Mouse (Mus musculus): ENCODE measurements at regions not wholly inside any gene's neighbourhood (a gene's known extent, or its start where the extent isn't known, plus 50 kb on each side); places are given as distances from the start of the nearest gene placed in this dataset.
"Not testable (repeated sequence)": the region's sequence is repeated elsewhere in the genome, so short reads cannot be mapped to it uniquely, and the experiment has no call there.

DNA sequence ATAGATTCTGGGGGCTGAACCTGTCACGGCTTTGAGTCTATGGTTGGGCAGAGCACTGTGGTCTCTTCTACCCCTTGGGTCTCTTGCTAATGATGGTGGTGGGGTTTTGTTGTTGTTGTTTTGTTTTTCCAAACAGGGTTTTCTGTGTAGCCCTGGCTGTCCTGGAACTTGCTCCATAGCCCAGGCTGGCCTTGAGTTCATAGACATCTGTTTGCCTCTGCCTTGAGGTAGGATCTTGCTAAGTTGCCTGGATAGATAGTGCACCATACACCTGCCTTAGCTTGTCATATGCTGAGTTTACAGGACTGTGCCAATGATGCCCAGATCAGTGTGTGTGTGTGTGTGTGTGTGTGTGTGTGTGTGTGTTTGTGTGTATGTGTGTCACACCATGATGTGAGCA lies 121.6 kb upstream of the Cpsf6 start:
- H3K27me3 ChIP-seq (ENCODE audit: control insufficient read depth, insufficient read depth, low read length), result no peaks in the 10 kb centered on the region
- no peaks in the 10 kb centered on the region for H3K9me3 ChIP-seq (replicated peaks; ENCODE audit: control insufficient read depth, low read length)
- no peak for ATAC-seq (replicated peaks; ENCODE audit: insufficient number of reproducible peaks, low FRiP score, low TSS enrichment)
- H3K4me1 ChIP-seq (ENCODE audit: control insufficient read depth, insufficient read depth, low read length), result peaks cover 3% of the 10 kb centered on the region; the same call in 1 of the 2 replicates
- no peaks in the 10 kb centered on the region for H3K36me3 ChIP-seq (ENCODE audit: control insufficient read depth, insufficient read depth, low read length)
- H3K9ac ChIP-seq (ENCODE audit: low read depth, low read length), result no peak overlapping the region
- H3K27ac ChIP-seq (ENCODE audit: low read depth, low read length), result no peak overlapping the region
- no peak overlapping the region for H3K4me2 ChIP-seq
- 91% methylated on average over 1 of the region's 1 CpGs for WGBS (ENCODE audit: insufficient replicate concordance)
- H3K4me3 ChIP-seq (ENCODE audit: low read depth, low read length), result no peak overlapping the region

DNA sequence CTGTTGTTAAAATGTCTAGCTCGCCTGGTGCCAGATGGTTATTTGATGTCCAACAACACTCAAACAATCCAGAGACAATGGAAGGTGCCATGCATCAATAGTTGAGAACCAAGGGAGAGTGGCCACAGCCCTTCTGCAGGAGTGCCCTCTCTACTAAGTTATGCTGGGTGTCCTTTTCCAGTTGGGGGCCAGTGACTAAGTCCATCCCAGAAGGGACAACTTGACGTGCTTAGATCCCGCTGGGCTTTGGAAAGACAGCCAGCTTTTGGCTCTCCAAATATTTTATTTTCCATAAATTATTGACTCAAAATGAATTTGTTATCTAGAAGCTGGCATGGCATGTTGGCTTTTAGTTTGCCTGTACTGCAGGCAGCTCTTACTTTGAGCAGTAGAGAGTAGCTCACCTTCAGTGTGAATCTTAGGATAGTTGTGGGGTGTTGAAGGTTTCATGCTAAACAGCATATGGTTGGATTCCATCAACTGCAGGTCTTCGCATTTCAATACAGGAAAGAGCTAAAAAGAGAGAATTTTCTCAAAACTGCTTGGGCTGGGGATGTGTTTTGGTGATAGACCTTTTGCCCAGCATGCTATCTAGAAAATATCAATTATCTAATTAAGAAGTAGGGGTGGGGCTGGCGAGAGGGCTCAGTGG lies 120.8 kb upstream of the Cpsf6 start:
- Histone ChIP-seq H3K9ac (ENCODE audit: low read depth, low read length) (no peak overlapping the region), H3K27ac (ENCODE audit: low read depth, low read length) (no peak overlapping the region), H3K4me2 (no peak overlapping the region), H3K4me1 (ENCODE audit: control insufficient read depth, insufficient read depth, low read length) (peaks cover 3% of the 10 kb centered on the region; the same call in 1 of the 2 replicates), H3K27me3 (ENCODE audit: control insufficient read depth, insufficient read depth, low read length) (no peaks in the 10 kb centered on the region), H3K36me3 (ENCODE audit: control insufficient read depth, insufficient read depth, low read length) (no peaks in the 10 kb centered on the region), H3K9me3 (replicated peaks; ENCODE audit: control insufficient read depth, low read length) (no peaks in the 10 kb centered on the region), H3K4me3 (ENCODE audit: low read depth, low read length) (no peak overlapping the region)
- no peak for ATAC-seq (replicated peaks; ENCODE audit: insufficient number of reproducible peaks, low FRiP score, low TSS enrichment)
- 87% methylated on average over 5 of the region's 5 CpGs for WGBS (ENCODE audit: insufficient replicate concordance)

DNA sequence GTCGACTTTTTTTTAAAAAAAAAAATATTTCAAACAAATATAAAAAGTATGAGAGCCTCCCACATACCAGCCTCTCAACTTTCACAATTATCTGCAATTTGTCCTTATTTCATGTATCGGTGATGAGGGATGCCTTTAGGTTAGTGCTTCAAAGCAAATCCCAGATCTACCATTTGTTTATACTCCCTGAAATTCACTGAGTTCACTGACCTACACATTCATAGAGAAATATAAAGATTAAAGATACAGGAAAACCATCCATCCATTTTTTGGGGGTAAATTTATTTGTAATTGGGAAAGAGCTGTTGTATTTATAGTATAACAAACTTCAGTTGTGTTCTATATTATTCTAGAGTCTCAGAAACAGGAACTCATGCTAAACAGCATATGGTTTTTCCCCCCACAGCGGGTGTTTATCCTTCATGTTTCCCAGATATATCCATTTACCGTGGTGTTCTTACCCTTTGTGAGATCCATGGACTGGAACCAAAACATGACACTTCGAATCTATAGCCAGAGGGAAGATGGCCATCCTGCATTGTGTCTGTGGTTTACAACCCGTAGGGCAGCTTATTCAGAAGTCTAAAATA lies 120.1 kb upstream of the Cpsf6 start:
- no peak overlapping the region for H3K27ac ChIP-seq (ENCODE audit: low read depth, low read length)
- H3K4me2 ChIP-seq, result no peak overlapping the region
- no peaks in the 10 kb centered on the region for H3K9me3 ChIP-seq (replicated peaks; ENCODE audit: control insufficient read depth, low read length)
- H3K9ac ChIP-seq (ENCODE audit: low read depth, low read length), result no peak overlapping the region
- H3K27me3 ChIP-seq (ENCODE audit: control insufficient read depth, insufficient read depth, low read length), result no peaks in the 10 kb centered on the region
- peaks cover 3% of the 10 kb centered on the region; the same call in 1 of the 2 replicates for H3K4me1 ChIP-seq (ENCODE audit: control insufficient read depth, insufficient read depth, low read length)
- no peaks in the 10 kb centered on the region for H3K36me3 ChIP-seq (ENCODE audit: control insufficient read depth, insufficient read depth, low read length)
- H3K4me3 ChIP-seq (ENCODE audit: low read depth, low read length), result no peak overlapping the region
- 78% methylated on average over 6 of the region's 6 CpGs for WGBS (ENCODE audit: insufficient replicate concordance)
- ATAC-seq (replicated peaks; ENCODE audit: insufficient number of reproducible peaks, low FRiP score, low TSS enrichment), result no peak

DNA sequence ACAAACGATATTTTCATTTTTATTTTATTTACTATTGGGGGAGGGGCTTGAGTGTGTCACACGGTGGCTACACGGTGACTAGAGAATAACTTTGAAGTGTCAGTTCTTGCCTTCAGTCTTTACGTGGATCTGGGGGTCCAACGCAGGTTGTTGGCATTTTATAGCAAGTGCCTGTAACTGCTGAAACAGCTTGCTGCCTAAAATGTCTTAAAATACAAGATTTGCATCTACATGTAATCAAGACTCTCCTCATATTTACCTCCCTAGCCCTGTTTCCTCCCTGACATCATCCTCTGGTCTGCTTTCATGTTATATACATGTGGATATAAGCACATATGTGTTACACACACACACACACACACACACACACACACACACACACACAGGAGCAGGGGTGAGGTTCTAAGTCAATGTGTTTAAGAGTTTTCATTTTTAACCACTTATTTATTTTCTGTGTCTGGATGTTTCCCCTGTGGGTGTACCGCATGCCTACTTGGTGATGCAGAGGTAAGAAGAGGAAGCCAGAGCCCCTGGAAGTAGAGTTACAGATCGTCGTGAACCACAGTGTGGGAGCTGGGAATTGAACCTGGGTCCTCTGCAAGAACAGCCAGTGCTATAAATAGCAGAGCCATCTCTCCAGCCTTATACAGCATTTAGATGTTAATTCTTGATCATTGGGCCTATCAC lies 119.5 kb upstream of the Cpsf6 start:
- no peak overlapping the region for H3K9ac ChIP-seq (ENCODE audit: low read depth, low read length)
- no peaks in the 10 kb centered on the region for H3K27me3 ChIP-seq (ENCODE audit: control insufficient read depth, insufficient read depth, low read length)
- no peak overlapping the region for H3K4me2 ChIP-seq
- whole genome bisulfite sequencing (ENCODE audit: insufficient replicate concordance), result 83% methylated on average over 8 of the region's 8 CpGs
- H3K4me3 ChIP-seq (ENCODE audit: low read depth, low read length), result no peak overlapping the region
- H3K27ac ChIP-seq (ENCODE audit: low read depth, low read length), result no peak overlapping the region
- no peaks in the 10 kb centered on the region for H3K9me3 ChIP-seq (replicated peaks; ENCODE audit: control insufficient read depth, low read length)
- peaks cover 3% of the 10 kb centered on the region; the same call in 1 of the 2 replicates for H3K4me1 ChIP-seq (ENCODE audit: control insufficient read depth, insufficient read depth, low read length)
- no peaks in the 10 kb centered on the region for H3K36me3 ChIP-seq (ENCODE audit: control insufficient read depth, insufficient read depth, low read length)
- ATAC-seq (replicated peaks; ENCODE audit: insufficient number of reproducible peaks, low FRiP score, low TSS enrichment), result no peak

DNA sequence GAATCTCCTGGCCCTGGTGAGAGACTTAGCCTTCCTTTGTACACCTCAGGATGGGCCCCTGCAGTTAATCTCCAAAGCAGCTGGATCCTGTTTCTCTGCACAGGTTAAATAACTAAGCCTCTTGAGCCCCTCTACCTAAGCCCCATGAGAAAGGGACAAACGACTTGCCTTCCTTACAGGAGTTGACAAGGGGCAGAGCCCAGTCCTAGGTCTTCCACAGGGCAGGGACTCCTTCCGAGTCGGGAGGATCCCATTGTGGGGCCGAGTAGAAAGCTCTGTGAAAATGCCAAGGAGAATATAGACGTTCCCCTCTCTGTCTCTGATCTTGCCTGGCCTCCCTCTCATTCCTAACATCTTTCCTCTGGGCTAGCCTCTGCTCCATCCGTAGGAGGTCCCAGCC lies 118.7 kb upstream of the Cpsf6 start:
- H3K9ac ChIP-seq (ENCODE audit: low read depth, low read length), result no peak overlapping the region
- no peak overlapping the region for H3K27ac ChIP-seq (ENCODE audit: low read depth, low read length)
- no peaks in the 10 kb centered on the region for H3K9me3 ChIP-seq (replicated peaks; ENCODE audit: control insufficient read depth, low read length)
- no peak for ATAC-seq (replicated peaks; ENCODE audit: insufficient number of reproducible peaks, low FRiP score, low TSS enrichment)
- whole genome bisulfite sequencing (ENCODE audit: insufficient replicate concordance), result 65% methylated on average over 6 of the region's 6 CpGs
- no peaks in the 10 kb centered on the region for H3K36me3 ChIP-seq (ENCODE audit: control insufficient read depth, insufficient read depth, low read length)
- H3K4me3 ChIP-seq (ENCODE audit: low read depth, low read length), result no peak overlapping the region
- H3K27me3 ChIP-seq (ENCODE audit: control insufficient read depth, insufficient read depth, low read length), result no peaks in the 10 kb centered on the region
- peaks cover 3% of the 10 kb centered on the region; the same call in 1 of the 2 replicates for H3K4me1 ChIP-seq (ENCODE audit: control insufficient read depth, insufficient read depth, low read length)
- H3K4me2 ChIP-seq, result no peak overlapping the region

DNA sequence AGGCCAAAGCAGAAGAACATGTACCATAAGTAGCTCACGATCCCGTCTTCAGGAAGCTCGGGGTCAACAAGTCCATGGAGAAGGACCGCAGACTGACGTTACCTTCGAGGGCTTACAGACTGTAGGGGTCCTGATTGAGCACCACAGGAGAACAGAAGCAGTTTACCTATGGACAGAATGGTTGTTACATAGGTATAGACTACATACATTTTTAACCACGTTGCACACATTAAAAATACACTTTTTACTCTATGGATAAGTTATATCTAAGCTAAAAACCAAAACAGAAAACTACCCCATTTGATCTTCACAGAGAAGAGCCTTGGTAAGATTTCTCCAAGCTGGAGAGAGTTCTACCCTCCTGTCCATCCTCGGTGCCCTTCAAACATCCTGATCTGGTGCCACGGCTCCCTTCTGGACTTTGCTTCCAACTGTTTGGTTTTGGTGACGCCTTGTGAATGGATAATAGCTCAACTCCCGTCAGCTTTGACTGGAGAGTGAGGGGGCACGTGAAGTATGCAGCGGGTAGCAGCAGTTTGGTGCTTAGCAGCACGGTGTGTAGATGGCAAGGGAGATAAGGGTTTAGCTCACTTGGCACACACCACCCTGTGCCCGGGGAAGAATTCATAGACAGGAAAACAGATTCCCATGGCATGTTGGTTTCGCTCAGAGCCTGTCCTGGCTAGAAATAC lies 117.9 kb upstream of the Cpsf6 start:
- 77% methylated on average over 16 of the region's 16 CpGs for WGBS (ENCODE audit: insufficient replicate concordance)
- H3K4me3 ChIP-seq (ENCODE audit: low read depth, low read length), result no peak overlapping the region
- no peaks in the 10 kb centered on the region for H3K9me3 ChIP-seq (replicated peaks; ENCODE audit: control insufficient read depth, low read length)

DNA sequence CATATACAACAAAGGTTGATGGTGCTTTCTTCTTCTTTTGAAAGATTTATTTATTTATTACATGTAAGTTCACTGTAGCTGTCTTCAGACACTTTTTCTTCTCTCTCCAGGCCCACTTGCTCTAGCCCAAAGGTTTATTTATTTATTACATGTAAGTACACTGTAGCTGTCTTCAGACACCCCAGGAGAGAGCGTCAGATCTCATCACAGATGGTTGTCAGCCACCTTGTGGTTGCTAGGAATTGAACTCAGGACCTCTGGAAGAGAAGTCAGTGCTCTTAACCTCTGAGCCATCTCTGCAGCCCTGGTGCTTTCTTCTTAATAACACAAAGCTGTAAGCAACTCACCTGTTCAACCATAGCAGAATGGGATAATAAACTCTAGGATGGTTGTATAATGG lies 117.3 kb upstream of the Cpsf6 start:
- not testable (repeated sequence) for H3K27ac ChIP-seq (ENCODE audit: low read depth, low read length); H3K27me3 ChIP-seq (ENCODE audit: control insufficient read depth, insufficient read depth, low read length); H3K36me3 ChIP-seq (ENCODE audit: control insufficient read depth, insufficient read depth, low read length); H3K4me3 ChIP-seq (ENCODE audit: low read depth, low read length); ATAC-seq (replicated peaks; ENCODE audit: insufficient number of reproducible peaks, low FRiP score, low TSS enrichment); H3K4me2 ChIP-seq; H3K4me1 ChIP-seq (ENCODE audit: control insufficient read depth, insufficient read depth, low read length); H3K9me3 ChIP-seq (replicated peaks; ENCODE audit: control insufficient read depth, low read length); H3K9ac ChIP-seq (ENCODE audit: low read depth, low read length)
- 77% methylated on average over 1 of the region's 1 CpGs for WGBS (ENCODE audit: insufficient replicate concordance)

More for the DNA sequence above, 117.9 kb upstream of the Cpsf6 start:
- peaks cover 3% of the 10 kb centered on the region; the same call in 1 of the 2 replicates for H3K4me1 ChIP-seq (ENCODE audit: control insufficient read depth, insufficient read depth, low read length)
- ATAC-seq (replicated peaks; ENCODE audit: insufficient number of reproducible peaks, low FRiP score, low TSS enrichment), result no peak
- no peak overlapping the region for H3K9ac ChIP-seq (ENCODE audit: low read depth, low read length)
- no peak overlapping the region for H3K4me2 ChIP-seq
- H3K27ac ChIP-seq (ENCODE audit: low read depth, low read length), result no peak overlapping the region
- no peaks in the 10 kb centered on the region for H3K36me3 ChIP-seq (ENCODE audit: control insufficient read depth, insufficient read depth, low read length)
- no peaks in the 10 kb centered on the region for H3K27me3 ChIP-seq (ENCODE audit: control insufficient read depth, insufficient read depth, low read length)

DNA sequence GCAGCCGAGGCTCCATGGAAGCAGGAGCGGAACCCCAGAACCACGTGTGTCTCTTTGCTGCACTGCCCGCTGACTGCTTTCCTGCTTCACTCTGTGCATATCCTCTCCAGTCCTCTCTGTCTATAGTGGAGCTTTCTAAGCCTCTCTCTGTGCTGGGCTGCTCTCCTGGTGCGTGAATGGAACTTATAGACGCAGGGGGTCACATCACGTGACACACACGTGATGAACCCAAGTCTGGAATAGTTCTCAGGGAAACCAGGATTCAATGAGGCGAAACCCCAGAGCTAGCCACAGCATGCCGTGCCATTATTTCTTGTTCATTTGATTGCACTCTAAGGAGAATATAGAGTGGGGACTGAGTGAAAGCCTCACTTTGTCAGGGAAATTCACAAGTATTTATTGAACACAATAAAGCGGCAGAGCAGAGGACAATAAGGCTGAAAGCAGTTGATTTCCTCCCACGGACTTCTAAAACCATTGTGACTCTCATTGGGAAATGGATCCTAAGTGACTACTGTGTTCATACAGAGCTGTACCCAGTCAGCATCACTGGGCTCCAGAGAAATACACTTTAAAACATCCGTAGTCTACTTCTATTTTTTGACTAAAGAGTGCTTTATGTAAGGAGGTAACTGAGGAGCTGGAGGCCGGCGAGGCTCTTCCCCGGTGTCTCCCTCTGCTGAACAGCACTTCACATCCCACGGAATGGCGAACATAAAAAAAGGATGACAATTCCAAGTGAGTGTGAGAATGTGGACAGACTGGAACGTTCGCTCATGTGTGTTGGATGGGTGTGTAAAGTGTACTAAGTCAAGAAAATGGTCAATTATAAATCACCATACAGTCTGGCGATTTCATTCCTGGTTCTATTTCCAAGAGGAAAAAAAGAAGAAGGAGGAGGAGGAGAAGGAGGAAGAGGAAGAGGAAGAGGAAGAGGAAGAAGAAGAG lies 116.5 kb upstream of the Cpsf6 start:
- H3K27ac ChIP-seq (ENCODE audit: low read depth, low read length), result no peak overlapping the region
- ATAC-seq (replicated peaks; ENCODE audit: insufficient number of reproducible peaks, low FRiP score, low TSS enrichment), result no peak
- H3K27me3 ChIP-seq (ENCODE audit: control insufficient read depth, insufficient read depth, low read length), result no peaks in the 10 kb centered on the region
- no peak overlapping the region for H3K4me3 ChIP-seq (ENCODE audit: low read depth, low read length)
- H3K9me3 ChIP-seq (replicated peaks; ENCODE audit: control insufficient read depth, low read length), result no peaks in the 10 kb centered on the region
- no peak overlapping the region for H3K9ac ChIP-seq (ENCODE audit: low read depth, low read length)
- H3K4me2 ChIP-seq, result no peak overlapping the region
- WGBS (ENCODE audit: insufficient replicate concordance), result 83% methylated on average over 21 of the region's 21 CpGs
- H3K36me3 ChIP-seq (ENCODE audit: control insufficient read depth, insufficient read depth, low read length), result no peaks in the 10 kb centered on the region
- H3K4me1 ChIP-seq (ENCODE audit: control insufficient read depth, insufficient read depth, low read length), result no peaks in the 10 kb centered on the region; the same call in 1 of the 2 replicates

Measured in heart, embryonic 11.5 days (tissue).